Mouse (Mus musculus) embryo, embryonic 9.5 days (tissue): ENCODE measurements around the gene Smg9.

Source experiments
- DNase-seq: peaks from one replicate; pipeline ENCODE4 v3.0.0-alpha.2; 2017; ENCODE audit errors: extremely low spot score

The Smg9 gene

GRCm38 (mm10) chr7:24408186-24408585 lies 8.8 kb downstream of the Smg9 start:
- DNase-seq: no peak

GRCm38 (mm10) chr7:24410123-24410522 lies 10.7 kb downstream of the Smg9 start:
- DNase-seq: no peak

DNA sequence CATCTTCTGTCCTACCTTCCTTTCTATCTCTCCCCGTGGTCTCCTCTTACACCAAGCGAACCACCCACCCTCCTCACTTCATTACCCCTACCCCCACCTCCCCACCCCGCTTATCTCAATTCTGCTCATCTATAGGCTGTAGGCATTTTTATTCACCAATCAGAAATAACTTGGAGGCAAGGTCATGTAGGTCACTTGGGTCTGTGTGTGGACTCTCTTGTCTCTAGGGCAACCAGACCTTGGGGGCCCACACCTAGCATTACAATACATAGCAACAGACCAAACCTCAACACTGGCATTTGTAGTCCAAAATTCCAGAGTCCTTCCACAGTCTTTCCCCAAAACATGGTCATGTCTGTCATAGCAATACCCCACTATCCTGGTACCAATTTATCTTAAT lies 11.4 kb downstream of the Smg9 start:
- DNase-seq: no peak

GRCm38 (mm10) chr7:24413630-24414029 lies 14.2 kb downstream of the Smg9 start:
- DNase-seq: no peak

- DNase-seq: no peak
Measured at GRCm38 (mm10) chr7:24415261-24415660, 15.8 kb downstream of the Smg9 start.

DNA sequence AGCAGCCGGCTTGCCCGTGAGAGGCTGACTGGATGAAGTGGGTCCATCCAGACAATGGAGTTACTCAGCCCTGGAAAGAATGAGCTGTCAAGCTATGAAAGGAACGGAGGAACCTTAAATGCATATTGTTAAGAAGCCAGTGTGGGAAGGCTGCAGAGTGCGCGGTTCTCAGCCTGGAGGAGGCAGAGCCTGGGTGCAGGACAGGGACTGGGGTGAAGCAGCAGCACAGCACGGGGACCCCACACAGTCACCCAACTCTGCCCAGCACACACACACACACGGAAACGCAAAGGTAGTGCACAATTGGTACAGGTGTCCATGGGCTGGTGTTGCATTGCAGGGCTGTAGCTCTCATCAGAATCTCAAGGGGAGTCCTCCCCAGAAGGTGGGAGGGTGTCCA lies 20.2 kb downstream of the Smg9 start:
- DNase-seq: no peak

- DNase-seq: no peak
Measured at GRCm38 (mm10) chr7:24421648-24422047, 22.2 kb downstream of the Smg9 start.

GRCm38 (mm10) chr7:24422251-24422650 lies 22.8 kb downstream of the Smg9 start:
- no peak for DNase-seq

DNA sequence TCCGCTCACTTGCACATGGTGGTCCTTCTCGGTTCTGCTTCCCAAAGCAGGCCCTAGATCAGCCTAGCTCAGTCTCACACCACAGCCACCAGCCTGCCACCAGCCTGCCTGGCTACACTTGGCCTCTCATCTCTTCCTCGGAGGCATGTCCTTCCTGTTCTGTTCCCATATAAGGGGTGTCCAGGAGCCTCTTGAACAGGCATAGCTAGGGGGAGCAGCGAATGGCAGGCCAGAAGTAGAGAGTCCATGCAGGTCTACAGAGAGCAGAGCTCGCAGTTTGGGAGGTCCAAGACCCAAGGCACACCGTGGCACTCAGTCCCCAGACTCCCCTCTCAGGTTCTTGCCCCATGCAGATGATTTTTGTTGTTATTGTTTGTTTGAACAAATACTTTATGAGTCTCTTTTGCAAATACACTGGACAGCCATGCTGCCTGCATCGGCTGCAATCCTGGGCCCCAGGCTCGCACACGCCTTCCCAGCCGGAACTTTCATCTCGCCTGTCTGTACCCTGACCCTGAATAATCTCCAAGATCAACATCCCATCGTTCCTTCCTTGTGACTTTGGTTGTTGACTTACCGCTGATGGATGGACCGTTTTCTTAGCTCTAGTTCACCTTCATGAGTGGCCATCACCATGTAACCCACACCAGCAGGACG lies 23.8 kb downstream of the Smg9 start:
- no peak for DNase-seq

DNA sequence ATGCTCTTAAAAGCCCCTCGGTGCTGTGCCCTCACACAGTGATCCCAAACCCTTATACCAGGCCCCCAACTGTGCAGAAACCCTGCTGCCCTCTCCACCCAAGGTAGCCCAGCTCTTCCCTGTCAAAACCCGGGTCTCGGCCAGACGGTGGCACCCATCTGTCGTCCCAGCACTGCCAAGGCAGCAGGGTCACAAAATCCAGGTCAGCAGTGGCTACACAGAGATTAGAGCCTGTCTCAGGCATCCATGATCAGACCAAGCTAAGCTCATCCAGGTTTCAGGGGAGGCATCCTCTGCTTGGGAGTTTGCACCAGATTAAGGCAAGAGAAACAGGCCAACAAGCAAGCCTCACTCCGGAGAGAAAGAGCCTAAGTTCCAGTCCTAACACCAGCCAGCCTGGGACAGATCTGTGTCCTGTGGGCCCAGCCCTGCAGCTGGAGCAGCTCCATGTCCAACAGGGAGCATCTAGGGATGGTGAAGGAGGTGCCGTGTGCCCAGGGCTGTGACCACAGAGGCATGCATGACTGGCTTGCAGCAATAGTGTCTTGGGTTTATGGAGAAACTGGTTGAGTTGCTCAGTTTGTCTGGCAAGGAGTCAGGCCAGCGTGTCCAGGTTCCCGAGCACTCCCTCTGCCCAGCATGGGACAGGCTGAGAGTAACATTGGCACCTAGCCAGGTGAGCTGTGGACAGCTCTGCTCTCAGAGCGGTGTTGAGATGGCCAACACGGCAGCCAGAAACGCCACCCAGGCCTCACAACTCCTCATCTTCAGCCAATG lies 24.7 kb downstream of the Smg9 start:
- no peak for DNase-seq

GRCm38 (mm10) chr7:24425919-24426318 lies 26.5 kb downstream of the Smg9 start:
- no peak for DNase-seq

- no peak for DNase-seq
Measured at GRCm38 (mm10) chr7:24427168-24427567, 27.7 kb downstream of the Smg9 start.

DNA sequence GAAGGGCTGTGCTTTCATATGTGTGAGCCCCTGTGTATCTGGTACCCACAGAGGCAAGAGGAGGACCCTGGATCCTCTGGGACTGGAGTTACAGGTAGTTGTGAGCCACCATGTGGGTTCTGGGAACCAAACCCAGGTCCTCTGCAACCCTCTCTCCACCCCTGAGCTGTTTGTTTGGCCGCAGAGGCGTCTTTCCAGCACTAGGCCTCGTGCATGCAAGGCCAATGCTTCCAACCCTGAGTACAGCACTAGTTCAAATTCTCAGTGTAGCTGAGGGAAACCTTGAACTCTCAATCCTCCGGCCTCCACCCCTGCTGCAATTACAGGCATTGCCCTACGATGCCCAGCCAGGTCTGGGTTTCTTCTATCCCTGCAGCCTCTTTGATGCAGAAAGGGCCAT lies 29.3 kb downstream of the Smg9 start:
- DNase-seq: no peak

- DNase-seq: no peak
Measured at GRCm38 (mm10) chr7:24429413-24430112, 30.1 kb downstream of the Smg9 start.

DNA sequence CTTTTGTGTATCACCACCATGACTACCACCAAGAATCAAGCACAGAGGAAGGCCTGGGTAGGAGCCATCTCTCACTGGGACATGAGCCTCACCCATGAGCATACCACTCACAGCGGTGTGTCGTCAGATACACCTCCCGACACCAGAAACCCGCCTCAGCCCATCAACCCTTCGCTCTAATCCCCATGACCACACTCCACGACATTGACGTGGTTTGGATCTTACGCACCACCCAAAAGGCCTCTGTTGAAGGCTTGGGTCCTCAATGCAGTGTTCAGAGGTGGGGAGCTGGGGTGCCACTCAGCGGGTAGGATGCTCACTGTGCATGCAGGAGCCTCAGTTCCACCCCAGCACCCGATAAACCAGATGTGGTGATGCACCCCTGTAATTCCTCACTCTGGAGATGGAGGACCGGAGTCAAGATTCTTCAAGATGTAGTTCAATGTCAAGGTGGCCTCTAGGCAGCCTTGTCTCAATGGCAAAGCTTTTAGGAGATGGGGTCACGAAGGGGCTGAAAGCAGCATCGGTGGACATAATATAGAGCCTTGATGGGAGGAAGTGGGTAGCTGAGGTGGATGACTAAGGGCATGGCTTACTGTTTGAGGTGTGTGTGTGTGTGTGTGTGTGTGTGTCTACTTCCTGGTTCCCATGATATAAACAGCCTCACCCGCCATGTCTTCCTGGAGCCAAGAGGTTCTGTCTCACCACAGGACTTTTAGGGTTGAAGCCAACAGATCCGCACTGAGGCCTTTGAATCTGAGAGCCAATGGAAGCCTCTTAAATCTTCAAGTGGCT lies 31.3 kb downstream of the Smg9 start:
- no peak for DNase-seq

DNA sequence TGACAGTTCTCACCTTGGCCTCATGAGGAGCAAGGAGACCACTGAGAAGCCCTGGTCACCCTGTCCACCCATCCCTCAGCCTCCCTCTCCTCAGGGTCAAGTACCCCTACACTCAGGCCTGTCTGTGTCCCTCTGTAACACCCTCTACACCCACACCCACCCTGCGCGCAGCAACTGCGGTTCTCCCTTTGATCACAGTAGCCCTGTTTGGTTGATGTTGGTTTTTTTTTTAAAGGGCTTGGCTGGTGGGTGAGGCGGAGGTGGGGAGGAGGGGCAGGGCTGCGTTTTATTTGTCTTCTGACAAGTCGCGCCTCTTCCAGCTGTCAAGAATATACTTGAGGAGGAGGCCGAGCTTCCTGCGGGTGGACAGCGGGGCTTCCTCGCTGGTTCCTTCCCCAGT lies 32.3 kb downstream of the Smg9 start:
- no peak for DNase-seq

DNA sequence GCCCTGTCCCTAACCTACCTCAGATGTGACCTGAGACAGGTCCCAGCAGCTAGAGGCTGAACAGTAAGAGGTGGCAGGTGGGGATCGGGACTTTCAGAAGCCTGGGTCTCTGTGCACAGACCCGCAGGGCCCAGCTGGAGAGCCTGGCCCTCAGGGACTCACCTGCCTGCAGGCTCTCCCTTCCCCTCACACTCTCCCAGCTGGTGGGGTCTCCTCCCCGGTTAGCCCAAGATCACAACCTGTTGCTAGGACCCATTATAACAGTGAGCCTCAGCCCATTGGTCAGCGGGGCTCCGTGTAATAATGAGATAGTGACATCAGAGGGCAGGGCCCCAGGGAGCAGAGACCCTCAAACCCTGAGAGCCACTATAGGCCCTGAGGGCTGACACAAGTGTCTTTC lies 35.9 kb downstream of the Smg9 start:
- DNase-seq: no peak

DNA sequence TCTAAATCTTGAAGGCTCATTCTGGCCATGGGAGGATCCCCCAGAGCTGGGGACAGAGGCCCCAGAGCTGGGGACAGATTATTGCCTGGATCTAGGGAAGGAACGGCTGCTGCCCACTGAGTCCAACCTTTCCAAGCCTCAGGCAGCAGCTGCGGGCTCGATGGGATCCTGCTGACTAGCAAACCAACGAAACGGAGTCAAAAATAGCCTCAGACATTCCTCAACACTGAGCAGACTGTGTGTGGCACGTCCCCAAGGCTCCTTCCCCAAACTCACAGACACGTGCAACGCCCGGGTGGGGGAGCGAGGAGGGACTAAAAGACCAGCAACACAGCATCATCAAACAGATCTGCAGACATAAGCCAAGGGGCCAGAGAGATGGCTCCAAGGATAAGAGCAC lies 38.6 kb downstream of the Smg9 start:
- DNase-seq: no peak

GRCm38 (mm10) chr7:24439191-24439590 lies 39.8 kb downstream of the Smg9 start:
- no peak for DNase-seq

- DNase-seq: no peak
Measured at GRCm38 (mm10) chr7:24439891-24440290, 40.5 kb downstream of the Smg9 start.

GRCm38 (mm10) chr7:24441785-24442184 lies 42.4 kb downstream of the Smg9 start:
- peak; percentile 45 for DNase-seq

DNA sequence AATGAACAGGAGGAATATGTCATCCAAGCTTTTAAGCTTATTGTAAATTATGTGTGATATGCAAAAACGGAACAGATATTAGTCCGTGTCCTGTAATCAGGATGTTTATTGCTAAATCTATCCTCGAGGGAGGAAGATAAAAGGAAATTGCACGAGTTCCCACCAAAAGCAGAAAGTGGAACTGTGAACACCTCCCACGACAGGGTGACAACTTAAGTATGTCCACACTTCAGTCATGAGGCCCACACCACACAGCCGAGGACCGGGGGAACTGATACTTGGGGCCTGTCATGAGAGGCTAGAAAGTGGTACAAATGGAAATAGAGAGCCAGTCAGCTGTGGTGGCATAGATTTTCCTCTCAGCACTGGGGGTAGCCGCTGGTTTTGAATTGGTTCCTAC lies 42.9 kb downstream of the Smg9 start:
- DNase-seq: no peak
